Mouse (Mus musculus): Measurements from ENCODE around the gene Syngr2. TPM values are rescaled to one million over a fixed set of nuclear protein-coding genes. Genes with fewer than 3 reads are reported as not detected.

The Syngr2 gene
- polyA plus RNA-seq, 1 experiment from 2014 or later = 27.7 TPM

- Histone ChIP-seq H3K4me1 (peaks cover 37% of the 10 kb centered on the region), H3K36me3 (replicated peaks) (peaks cover 60% of the 10 kb centered on the region), H3K4me3 (no peak overlapping the region), H3K27ac (replicated peaks) (no peak overlapping the region), H3K9me3 (no peaks in the 10 kb centered on the region), H3K27me3 (replicated peaks; ENCODE audit: low read depth, poor library complexity, severe bottlenecking) (peaks cover 8% of the 10 kb centered on the region)
- 92% methylated on average over 13 of the region's 13 CpGs for WGBS
- DNase-seq (ENCODE audit: low spot score) = no peak
Observed at GRCm38 (mm10) chr11:117775540-117775939, 33.9 kb upstream of the Syngr2 start.

DNA sequence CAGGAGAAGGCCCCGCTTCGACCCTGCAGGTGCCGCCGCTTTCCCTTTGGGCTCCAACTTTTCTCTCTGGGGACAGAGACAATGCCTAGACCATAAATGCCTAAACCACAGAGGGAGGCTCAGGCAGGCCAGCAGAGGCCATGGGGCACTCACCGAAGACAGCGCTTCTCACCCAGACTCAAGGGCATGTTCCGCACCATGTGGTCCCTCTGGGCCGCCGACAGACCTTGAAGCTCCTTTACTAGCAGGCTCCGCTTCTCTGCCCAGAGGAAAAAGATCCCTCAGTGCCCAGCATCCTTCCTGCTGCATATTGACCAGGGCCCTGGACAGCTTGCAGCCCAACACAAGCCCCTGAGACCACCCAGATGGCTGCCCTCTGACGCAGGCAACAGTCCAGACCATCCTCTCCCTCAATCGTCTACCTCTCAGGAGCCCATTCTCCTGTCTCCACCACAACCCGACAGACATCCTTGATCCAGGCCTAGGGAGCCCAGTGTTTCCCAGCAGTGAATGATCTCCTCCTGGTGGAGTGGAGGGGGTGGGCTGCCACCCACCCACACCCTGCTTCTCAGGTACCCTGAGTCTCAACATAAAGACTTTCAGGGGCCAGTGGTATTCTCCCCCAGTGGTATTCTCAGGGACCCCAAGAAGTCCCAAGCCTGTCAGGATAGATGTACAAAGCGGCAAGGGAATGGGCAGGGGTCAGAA is 33.2 kb upstream of the Syngr2 start:
- no peaks in the 10 kb centered on the region for H3K9me3 ChIP-seq

GRCm38 (mm10) chr11:117777111-117777510 is 32.4 kb upstream of the Syngr2 start:
- peaks cover 53% of the 10 kb centered on the region for H3K4me1 ChIP-seq
- no peak overlapping the region for H3K4me3 ChIP-seq
- no peaks in the 10 kb centered on the region for H3K9me3 ChIP-seq
- H3K27ac ChIP-seq (replicated peaks) = peak overlapping the region; percentile 21; the same call in 1 of the 2 replicates
- H3K27me3 ChIP-seq (replicated peaks; ENCODE audit: low read depth, poor library complexity, severe bottlenecking) = peaks cover 24% of the 10 kb centered on the region
- WGBS = 93% methylated on average over 5 of the region's 5 CpGs
- peaks cover 51% of the 10 kb centered on the region for H3K36me3 ChIP-seq (replicated peaks)
- no peak for DNase-seq (ENCODE audit: low spot score)

More for the DNA sequence above, 33.2 kb upstream of the Syngr2 start:
- 90% methylated on average over 14 of the region's 14 CpGs for WGBS
- peaks cover 57% of the 10 kb centered on the region for H3K36me3 ChIP-seq (replicated peaks)
- no peak for DNase-seq (ENCODE audit: low spot score)
- no peak overlapping the region for H3K27ac ChIP-seq (replicated peaks)
- H3K4me1 ChIP-seq = peaks cover 44% of the 10 kb centered on the region
- H3K4me3 ChIP-seq = no peak overlapping the region
- peaks cover 15% of the 10 kb centered on the region for H3K27me3 ChIP-seq (replicated peaks; ENCODE audit: low read depth, poor library complexity, severe bottlenecking)

DNA sequence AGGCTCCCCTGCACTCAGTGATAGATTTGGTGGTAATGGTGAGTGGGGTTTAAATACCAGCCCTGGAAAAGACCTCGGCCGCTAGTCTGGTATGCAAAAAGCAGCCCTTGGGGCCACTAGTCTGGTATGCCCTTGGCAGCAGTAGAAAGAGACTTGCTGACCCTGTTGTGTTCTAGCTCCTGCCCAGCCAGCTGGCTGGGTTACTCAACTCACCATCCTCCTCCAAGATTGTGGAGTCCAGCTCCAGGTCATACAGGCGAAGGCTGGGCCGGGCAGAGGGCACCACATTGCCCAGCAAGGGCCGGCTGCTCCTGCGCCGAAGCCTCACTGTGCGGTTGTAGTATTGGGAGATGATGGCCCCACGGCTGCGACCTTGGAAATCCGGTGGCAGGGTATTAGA is 31.4 kb upstream of the Syngr2 start:
- no peak for DNase-seq (ENCODE audit: low spot score)
- H3K9me3 ChIP-seq = no peaks in the 10 kb centered on the region
- H3K27me3 ChIP-seq (replicated peaks; ENCODE audit: low read depth, poor library complexity, severe bottlenecking) = peaks cover 33% of the 10 kb centered on the region
- 95% methylated on average over 11 of the region's 11 CpGs for WGBS
- H3K27ac ChIP-seq (replicated peaks) = 0 out of 2 replicates have a peak overlapping the region, but pooled peaks have one; percentile 15
- H3K4me3 ChIP-seq = no peak overlapping the region
- H3K36me3 ChIP-seq (replicated peaks) = peaks cover 44% of the 10 kb centered on the region
- H3K4me1 ChIP-seq = peaks cover 62% of the 10 kb centered on the region

DNA sequence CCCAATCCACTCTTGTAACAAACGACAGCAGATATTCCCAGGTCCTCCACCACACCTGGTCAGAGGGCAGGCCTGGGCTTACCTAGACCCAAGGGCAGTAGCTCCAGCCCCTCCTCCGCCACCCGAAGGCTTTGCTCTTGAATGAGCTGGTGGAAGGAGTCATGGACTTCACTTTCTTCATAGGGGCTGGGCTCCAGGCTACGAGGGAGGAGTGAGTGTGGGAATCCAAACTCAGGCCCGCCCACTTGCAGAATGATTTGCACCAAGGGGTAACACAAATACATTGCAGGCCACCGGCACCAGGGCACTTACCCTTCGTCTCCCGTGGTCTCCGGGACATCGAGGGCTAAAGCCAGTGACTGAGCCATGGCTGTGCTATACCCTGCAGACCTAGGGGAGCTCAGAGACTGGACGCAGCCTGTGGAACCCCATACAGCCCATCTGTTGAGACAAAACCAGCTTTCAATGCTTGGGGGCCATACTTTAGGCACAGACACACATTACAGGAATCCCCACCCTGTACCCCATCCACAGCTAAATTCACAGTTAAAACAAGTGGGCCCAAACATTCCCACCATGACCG is 30.5 kb upstream of the Syngr2 start:
- no peaks in the 10 kb centered on the region for H3K9me3 ChIP-seq
- peak overlapping the region; percentile 87 for H3K27ac ChIP-seq (replicated peaks)
- H3K36me3 ChIP-seq (replicated peaks) = peaks cover 35% of the 10 kb centered on the region
- peak; percentile 32 for DNase-seq (ENCODE audit: low spot score)
- H3K4me3 ChIP-seq = peak overlapping the region; percentile 61
- peaks cover 64% of the 10 kb centered on the region for H3K4me1 ChIP-seq
- WGBS = 57% methylated on average over 12 of the region's 12 CpGs
- peaks cover 43% of the 10 kb centered on the region for H3K27me3 ChIP-seq (replicated peaks; ENCODE audit: low read depth, poor library complexity, severe bottlenecking)

DNA sequence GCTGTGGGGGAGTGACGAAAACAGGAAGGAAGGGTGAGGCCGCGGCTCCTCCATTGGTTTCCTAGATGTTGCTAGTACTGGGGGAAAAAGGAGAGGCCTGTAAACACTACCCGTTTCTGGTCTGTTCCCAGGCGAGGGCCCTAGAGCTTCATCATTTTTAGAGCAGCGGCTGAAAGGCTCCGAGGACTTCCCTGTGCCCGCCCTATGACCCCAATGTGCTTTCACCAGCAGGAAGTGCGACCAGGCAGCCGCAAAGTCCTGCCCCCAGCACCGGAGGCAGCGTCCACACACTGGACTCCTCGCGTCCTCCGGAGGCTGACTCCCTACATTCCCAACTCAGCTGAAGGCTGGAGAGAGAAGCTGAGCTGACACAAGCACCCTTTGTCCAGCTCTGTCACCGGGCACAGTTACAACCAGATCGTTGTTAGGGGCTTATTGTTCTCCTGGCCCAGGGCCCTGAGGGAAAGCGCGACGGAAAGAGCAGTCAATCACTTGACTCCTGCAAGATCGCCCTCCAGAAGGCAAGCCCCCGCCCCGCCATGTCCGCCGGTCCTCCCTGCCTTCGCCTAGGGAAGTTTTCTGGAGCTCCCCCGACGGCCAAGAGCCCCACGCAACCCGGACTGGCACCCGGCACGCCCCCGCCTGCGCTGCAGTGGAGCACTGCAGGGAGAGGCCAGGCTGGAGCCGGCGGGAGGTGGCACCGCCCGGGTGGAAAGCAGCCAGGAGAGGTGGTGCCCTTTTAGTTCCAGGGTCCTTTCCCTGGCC is 29.9 kb upstream of the Syngr2 start:
- WGBS = 2% methylated on average over 38 of the region's 38 CpGs
- Histone ChIP-seq H3K4me3 (peak overlapping the region; percentile 61), H3K4me1 (peaks cover 64% of the 10 kb centered on the region)

DNA sequence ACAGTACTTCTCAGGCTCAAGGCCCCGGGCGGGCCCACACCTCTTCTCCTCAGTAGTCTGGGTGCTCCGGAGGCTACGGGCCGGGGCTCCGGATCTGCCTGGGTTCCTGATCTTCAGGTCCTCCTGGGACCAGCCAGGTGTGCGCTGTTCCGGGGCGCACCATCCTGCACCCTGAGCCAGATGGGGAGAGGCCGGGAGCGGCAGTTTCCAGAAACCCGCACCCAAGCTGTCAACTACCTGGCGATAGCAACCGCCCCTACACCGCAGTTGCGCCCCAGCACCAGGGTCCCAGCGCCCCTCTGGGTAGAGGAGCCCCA is 29.3 kb upstream of the Syngr2 start:
- H3K27me3 ChIP-seq (replicated peaks; ENCODE audit: low read depth, poor library complexity, severe bottlenecking) = peaks cover 55% of the 10 kb centered on the region
- no peak for DNase-seq (ENCODE audit: low spot score)
- 2% methylated on average over 17 of the region's 17 CpGs for WGBS

More for the DNA sequence above, 29.9 kb upstream of the Syngr2 start:
- Histone ChIP-seq H3K9me3 (no peaks in the 10 kb centered on the region), H3K27me3 (replicated peaks; ENCODE audit: low read depth, poor library complexity, severe bottlenecking) (peaks cover 49% of the 10 kb centered on the region), H3K36me3 (replicated peaks) (peaks cover 28% of the 10 kb centered on the region), H3K27ac (replicated peaks) (peak overlapping the region; percentile 87)
- DNase-seq (ENCODE audit: low spot score) = peak; percentile 77

GRCm38 (mm10) chr11:117780582-117781111 is 28.8 kb upstream of the Syngr2 start:
- peak; percentile 88 for DNase-seq (ENCODE audit: low spot score)
- peaks cover 18% of the 10 kb centered on the region for H3K36me3 ChIP-seq (replicated peaks)
- 2% methylated on average over 19 of the region's 19 CpGs for WGBS
- H3K4me1 ChIP-seq = peaks cover 64% of the 10 kb centered on the region
- H3K27me3 ChIP-seq (replicated peaks; ENCODE audit: low read depth, poor library complexity, severe bottlenecking) = peaks cover 60% of the 10 kb centered on the region
- peak overlapping the region; percentile 87 for H3K27ac ChIP-seq (replicated peaks)
- no peaks in the 10 kb centered on the region for H3K9me3 ChIP-seq
- peak overlapping the region; percentile 61 for H3K4me3 ChIP-seq

More for the DNA sequence above, 29.3 kb upstream of the Syngr2 start:
- no peaks in the 10 kb centered on the region for H3K9me3 ChIP-seq
- H3K27ac ChIP-seq (replicated peaks) = peak overlapping the region; percentile 87
- peaks cover 64% of the 10 kb centered on the region for H3K4me1 ChIP-seq
- H3K36me3 ChIP-seq (replicated peaks) = peaks cover 23% of the 10 kb centered on the region
- H3K4me3 ChIP-seq = peak overlapping the region; percentile 61

DNA sequence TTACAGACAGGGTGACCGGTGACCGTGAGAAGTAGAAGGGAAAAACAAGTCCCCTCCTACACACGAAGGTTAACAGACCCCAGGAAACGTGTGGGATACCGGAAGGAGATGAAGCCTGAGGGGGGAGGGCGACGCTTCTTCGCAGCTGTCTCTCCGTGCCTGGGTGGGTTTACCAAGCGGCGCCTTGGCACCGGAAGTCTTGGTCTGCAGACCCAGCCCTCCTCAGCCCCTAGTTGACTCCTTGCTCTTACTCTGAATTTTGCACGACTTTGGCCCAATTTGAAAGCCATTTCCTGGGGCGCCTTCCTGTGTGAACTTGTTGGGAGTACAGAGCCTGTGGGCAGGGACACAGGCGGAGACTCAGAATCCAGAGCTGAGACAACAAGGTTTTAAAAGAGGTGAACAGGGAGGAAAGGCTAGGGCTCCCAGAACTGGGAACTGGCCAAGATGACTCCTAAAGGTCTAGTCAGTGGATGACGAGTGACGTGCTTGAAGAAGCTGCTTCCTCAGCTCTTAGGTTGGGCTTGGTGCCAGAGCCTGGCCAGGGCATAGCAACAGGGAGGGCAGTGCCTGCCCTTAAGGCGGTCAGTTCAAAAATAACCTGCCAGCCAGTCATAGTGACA is 28.2 kb upstream of the Syngr2 start:
- peaks cover 64% of the 10 kb centered on the region for H3K4me1 ChIP-seq
- DNase-seq (ENCODE audit: low spot score) = no peak
- H3K27ac ChIP-seq (replicated peaks) = peak overlapping the region; percentile 71
- no peaks in the 10 kb centered on the region for H3K9me3 ChIP-seq
- peaks cover 62% of the 10 kb centered on the region for H3K27me3 ChIP-seq (replicated peaks; ENCODE audit: low read depth, poor library complexity, severe bottlenecking)
- 15% methylated on average over 18 of the region's 18 CpGs for WGBS
- H3K4me3 ChIP-seq = peak overlapping the region; percentile 61
- peaks cover 12% of the 10 kb centered on the region; the same call in 1 of the 2 replicates for H3K36me3 ChIP-seq (replicated peaks)

- 36% methylated on average over 24 of the region's 24 CpGs for WGBS
- Histone ChIP-seq H3K27ac (replicated peaks) (peak within 1 kb of the TSS; percentile 71), H3K27me3 (replicated peaks; ENCODE audit: low read depth, poor library complexity, severe bottlenecking) (peaks cover 62% of the 10 kb centered on the region), H3K4me1 (peaks cover 64% of the 10 kb centered on the region), H3K4me3 (peak within 1 kb of the TSS; percentile 61), H3K36me3 (replicated peaks) (peaks cover 6% of the 10 kb centered on the region; the same call in 1 of the 2 replicates), H3K9me3 (no peaks in the 10 kb centered on the region)
- peak; percentile 24 for DNase-seq (ENCODE audit: low spot score)
Observed at GRCm38 (mm10) chr11:117781993-117782704, 27.3 kb upstream of the Syngr2 start, which contains the start of the genes Tmc8 and Tmc6. Gene Tmc8, plus strand, starts transcription at chr11:117782076. Gene Tmc6, minus strand, starts transcription at chr11:117782198.

DNA sequence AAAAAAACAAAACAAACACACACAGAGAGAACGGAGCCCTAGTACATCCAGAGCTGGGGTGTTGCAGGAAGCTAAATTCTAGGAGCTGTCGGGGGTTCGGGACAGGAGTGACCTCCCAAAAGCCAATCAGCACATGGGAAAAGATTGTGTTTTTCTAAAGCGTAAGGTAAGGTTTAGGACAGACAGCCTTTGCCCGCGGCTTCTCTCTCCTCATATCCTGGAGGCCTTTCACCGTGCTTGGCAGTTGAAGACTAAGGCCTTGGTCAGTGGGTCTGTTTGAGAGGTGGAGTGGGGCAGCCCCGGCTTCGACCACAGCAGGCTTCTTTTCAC is 26.8 kb upstream of the Syngr2 start:
- peaks cover 60% of the 10 kb centered on the region for H3K4me1 ChIP-seq
- H3K27me3 ChIP-seq (replicated peaks; ENCODE audit: low read depth, poor library complexity, severe bottlenecking) = peaks cover 62% of the 10 kb centered on the region
- peak overlapping the region; percentile 71 for H3K27ac ChIP-seq (replicated peaks)
- no peak for DNase-seq (ENCODE audit: low spot score)
- H3K4me3 ChIP-seq = peak overlapping the region; percentile 56
- 46% methylated on average over 9 of the region's 9 CpGs for WGBS
- H3K9me3 ChIP-seq = no peaks in the 10 kb centered on the region
- peaks cover under 1% of the 10 kb centered on the region; the same call in 1 of the 2 replicates for H3K36me3 ChIP-seq (replicated peaks)

All from embryonic facial prominence, embryonic 10.5 days (tissue).